Mouse (Mus musculus): ENCODE measurements at regions not wholly inside any gene's neighbourhood (a gene's known extent, or its start where the extent isn't known, plus 50 kb on each side); places are given as distances from the start of the nearest gene placed in this dataset.

DNA sequence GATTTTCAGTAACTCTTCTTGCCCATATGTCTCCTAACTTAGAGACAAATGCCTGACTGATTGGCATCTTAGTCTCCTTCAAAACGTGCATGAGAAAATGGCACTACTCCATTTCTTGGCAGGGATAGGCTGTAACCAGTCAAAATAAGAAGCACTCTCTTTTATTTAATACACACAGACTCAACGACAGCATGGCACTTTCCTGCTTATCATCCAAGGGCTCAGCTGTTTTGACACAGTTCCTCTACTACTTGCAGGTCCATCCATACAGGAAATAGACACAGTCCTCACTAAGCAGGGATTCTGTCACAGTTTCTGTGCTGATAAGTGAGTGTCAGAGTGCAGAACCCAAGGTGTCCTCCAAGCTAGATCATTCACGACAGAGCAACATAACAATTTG, 454.6 kb upstream of the Cdh8 start:
- DNase-seq (peak; percentile 26), ATAC-seq (peak; percentile 47; the same call in 1 of the 2 replicates)
- Histone ChIP-seq H3K9me3 (ENCODE audit: low read length) (no peaks in the 10 kb centered on the region), H3K27me3 (ENCODE audit: insufficient read depth, low read length) (no peaks in the 10 kb centered on the region), H3K4me3 (ENCODE audit: low read depth, low read length) (no peak overlapping the region), H3K27ac (ENCODE audit: low read depth, low read length) (no peak overlapping the region), H3K9ac (no peak overlapping the region), H3K4me2 (ENCODE audit: low read depth) (no peak overlapping the region), H3K36me3 (ENCODE audit: insufficient read depth) (no peaks in the 10 kb centered on the region), H3K4me1 (ENCODE audit: insufficient read depth) (no peaks in the 10 kb centered on the region)
- no peak for TF ChIP-seq CTCF (IDR thresholded peaks at IDR 0.05; ENCODE audit: low read depth)
- WGBS = 16% methylated on average over 3 of the region's 3 CpGs
